Mouse (Mus musculus): ENCODE measurements around the gene Tfpt. TPM values are rescaled to one million over a fixed set of nuclear protein-coding genes. Genes with fewer than 3 reads are reported as not detected.

Tfpt gene
- polyA plus RNA-seq, 1 experiment from 2014 or later: 29.5 TPM

Small RNA genes lying within 50 kb of the gene (microRNA-seq; reads per million reads assigned to microRNA genes)
- gene Gm25100 (not detected), gene Mir3572 (2.4 reads per million, percentile 8 among the genes with 10 or more reads in this experiment)

Other genes with a start within 250 kb of the Tfpt start
- 6.5 and 6.8 TPM in 2 replicates for gene Cacng8, start 239.2 kb downstream of the Tfpt start, polyA plus RNA-seq (2015; fragmentation: Nextera tagmentation; extraction: Ambion mirVana)
- gene Cacng6, start 205.7 kb downstream of the Tfpt start, polyA plus RNA-seq (2015; fragmentation: Nextera tagmentation; extraction: Ambion mirVana): 6.8 and 7.4 TPM in 2 replicates
- 0.29 TPM in 1 of 2 replicates, not detected in the other for gene Tarm1, start 127.3 kb downstream of the Tfpt start, polyA plus RNA-seq (2015; fragmentation: Nextera tagmentation; extraction: Ambion mirVana)
- gene Oscar, start 13.8 kb downstream of the Tfpt start, polyA plus RNA-seq (2015; fragmentation: Nextera tagmentation; extraction: Ambion mirVana): 0.08 and 0.14 TPM in 2 replicates
- gene Ndufa3, start 12.6 kb downstream of the Tfpt start, polyA plus RNA-seq (2015; fragmentation: Nextera tagmentation; extraction: Ambion mirVana): 435 and 440 TPM in 2 replicates
- gene Prpf31, start 56 bp upstream of the Tfpt start, polyA plus RNA-seq (2015; fragmentation: Nextera tagmentation; extraction: Ambion mirVana): 121 and 124 TPM in 2 replicates
- gene Cnot3, start 15.3 kb upstream of the Tfpt start, polyA plus RNA-seq (2015; fragmentation: Nextera tagmentation; extraction: Ambion mirVana): 63.7 and 66.8 TPM in 2 replicates
- 19.0 and 20.3 TPM in 2 replicates for gene Leng1, start 35.9 kb upstream of the Tfpt start, polyA plus RNA-seq (2015; fragmentation: Nextera tagmentation; extraction: Ambion mirVana)
- gene Tmc4, start 47.6 kb upstream of the Tfpt start, polyA plus RNA-seq (2015; fragmentation: Nextera tagmentation; extraction: Ambion mirVana): 5.7 and 6.2 TPM in 2 replicates
- 268 and 271 TPM in 2 replicates for gene Tsen34, start 62.9 kb upstream of the Tfpt start, polyA plus RNA-seq (2015; fragmentation: Nextera tagmentation; extraction: Ambion mirVana)
- 64.4 and 67.6 TPM in 2 replicates for gene Mboat7, start 63.6 kb upstream of the Tfpt start, polyA plus RNA-seq (2015; fragmentation: Nextera tagmentation; extraction: Ambion mirVana)
- gene Rps9, start 74.1 kb upstream of the Tfpt start, polyA plus RNA-seq (2015; fragmentation: Nextera tagmentation; extraction: Ambion mirVana): 1,498 and 1,524 TPM in 2 replicates
- 0.37 and 0.46 TPM in 2 replicates for gene Pirb, start 90.5 kb upstream of the Tfpt start, polyA plus RNA-seq (2015; fragmentation: Nextera tagmentation; extraction: Ambion mirVana)
- not detected in 2 replicates for gene Gm15448, start 195.8 kb upstream of the Tfpt start, polyA plus RNA-seq (2015; fragmentation: Nextera tagmentation; extraction: Ambion mirVana)
- gene Pira2, start 215.1 kb upstream of the Tfpt start, polyA plus RNA-seq (2015; fragmentation: Nextera tagmentation; extraction: Ambion mirVana): 0.08 and 0.14 TPM in 2 replicates